Mouse (Mus musculus) erythroid progenitor cell, adult 5-6 weeks (primary cell): ENCODE results near the gene Dpysl5. TPM values are rescaled to one million over a fixed set of nuclear protein-coding genes. Genes with fewer than 3 reads are reported as not detected.
A peak's percentile ranks its signal among the peaks of the same experiment; 100 is the strongest.
"Not testable (repeated sequence)": the region's sequence is repeated elsewhere in the genome, so short reads cannot be mapped to it uniquely, and the experiment has no call there.

Experiments
- ATAC-seq: replicated peaks from 2 replicates; pipeline ENCODE4 v1.8.0; 2016; ENCODE audit warnings: moderate number of reproducible peaks, mild to moderate bottlenecking, moderate TSS enrichment, inconsistent platforms; ENCODE audit not compliant: poor library complexity, low FRiP score, severe bottlenecking
- total RNA-seq, 2 experiments: library from RNA; stranded (forward) in 1 of 2; stranded (reverse) in 1 of 2; fragments of 150-400 nt in 1 of 2; fragments of 186-747, 209-891 nt in 1 of 2; gene quantifications; 2 replicates each; pipeline versions ENCODE4 v1.2.3 to v1.2.4; 2015 to 2017; ENCODE audit warnings: low replicate concordance in 2 of 2

Dpysl5 gene
- total RNA-seq, 2 experiments from 2014 or later, result not detected

GRCm38 (mm10) chr5:30701373-30701772 is 10.0 kb upstream of the Dpysl5 start:
- ATAC-seq, result not testable (repeated sequence)

GRCm38 (mm10) chr5:30701866-30702265 is 9.5 kb upstream of the Dpysl5 start:
- ATAC-seq, result no peak

- ATAC-seq, result 0 out of 2 replicates have a peak, but pooled peaks have one; percentile 58
Observed at GRCm38 (mm10) chr5:30709744-30710383, 1.5 kb upstream of the Dpysl5 start.

- no peak for ATAC-seq
Observed at GRCm38 (mm10) chr5:30710486-30710885, 878 bp upstream of the Dpysl5 start.

- ATAC-seq, result no peak
Observed at GRCm38 (mm10) chr5:30712002-30712390, 632 bp downstream of the Dpysl5 start.

- no peak for ATAC-seq
Observed at GRCm38 (mm10) chr5:30712441-30713298, 1.3 kb downstream of the Dpysl5 start.

- ATAC-seq, result no peak
Observed at GRCm38 (mm10) chr5:30713299-30713675, 1.9 kb downstream of the Dpysl5 start.

DNA sequence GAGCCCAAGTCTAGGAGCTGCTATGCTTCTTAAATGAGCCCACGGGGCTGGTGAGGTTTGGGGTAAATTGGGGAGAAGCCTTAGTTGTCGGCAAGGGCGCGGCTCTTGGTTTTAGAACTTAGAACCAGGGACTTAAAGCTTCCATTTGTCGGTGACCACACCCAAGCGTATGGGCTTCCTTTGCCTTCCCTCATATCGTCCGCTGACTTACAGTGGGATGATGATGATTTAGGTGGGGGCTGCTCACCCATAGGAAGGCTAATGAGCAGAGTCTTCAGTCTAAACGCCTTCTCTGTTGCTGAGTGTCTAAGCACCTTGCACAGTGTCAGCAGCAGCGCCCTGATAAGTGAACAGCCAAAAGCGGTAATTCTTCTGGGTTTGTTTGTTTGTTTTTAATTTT is 2.3 kb downstream of the Dpysl5 start:
- ATAC-seq, result no peak

DNA sequence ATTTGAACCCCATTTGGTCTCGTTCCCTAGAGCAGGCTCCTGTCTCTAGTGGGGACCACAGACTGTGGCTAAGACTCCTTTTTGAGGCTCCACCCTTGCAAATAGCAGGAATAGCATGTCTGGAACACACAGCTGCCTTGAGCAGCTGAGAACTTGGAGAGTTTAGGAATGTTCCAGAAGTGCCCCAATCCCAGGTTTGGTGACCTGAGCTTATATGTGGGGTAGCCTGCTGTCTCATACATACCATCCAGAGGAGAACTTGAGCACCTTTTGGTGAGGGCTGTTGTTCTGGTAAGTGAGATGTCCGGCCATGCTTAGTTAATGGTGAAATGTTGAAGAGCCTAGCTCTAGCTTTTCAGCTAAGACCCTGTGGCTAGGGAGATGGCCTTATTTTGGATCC is 4.9 kb downstream of the Dpysl5 start:
- no peak for ATAC-seq

GRCm38 (mm10) chr5:30717506-30717905 is 6.1 kb downstream of the Dpysl5 start:
- no peak for ATAC-seq

GRCm38 (mm10) chr5:30717991-30718703 is 6.8 kb downstream of the Dpysl5 start:
- no peak for ATAC-seq

- ATAC-seq, result no peak
Observed at GRCm38 (mm10) chr5:30721935-30722334, 10.6 kb downstream of the Dpysl5 start.

- ATAC-seq, result no peak
Observed at GRCm38 (mm10) chr5:30726151-30726693, 14.9 kb downstream of the Dpysl5 start.

GRCm38 (mm10) chr5:30732511-30732910 is 21.1 kb downstream of the Dpysl5 start:
- ATAC-seq, result no peak

- ATAC-seq, result no peak
Observed at GRCm38 (mm10) chr5:30734666-30735065, 23.3 kb downstream of the Dpysl5 start.

DNA sequence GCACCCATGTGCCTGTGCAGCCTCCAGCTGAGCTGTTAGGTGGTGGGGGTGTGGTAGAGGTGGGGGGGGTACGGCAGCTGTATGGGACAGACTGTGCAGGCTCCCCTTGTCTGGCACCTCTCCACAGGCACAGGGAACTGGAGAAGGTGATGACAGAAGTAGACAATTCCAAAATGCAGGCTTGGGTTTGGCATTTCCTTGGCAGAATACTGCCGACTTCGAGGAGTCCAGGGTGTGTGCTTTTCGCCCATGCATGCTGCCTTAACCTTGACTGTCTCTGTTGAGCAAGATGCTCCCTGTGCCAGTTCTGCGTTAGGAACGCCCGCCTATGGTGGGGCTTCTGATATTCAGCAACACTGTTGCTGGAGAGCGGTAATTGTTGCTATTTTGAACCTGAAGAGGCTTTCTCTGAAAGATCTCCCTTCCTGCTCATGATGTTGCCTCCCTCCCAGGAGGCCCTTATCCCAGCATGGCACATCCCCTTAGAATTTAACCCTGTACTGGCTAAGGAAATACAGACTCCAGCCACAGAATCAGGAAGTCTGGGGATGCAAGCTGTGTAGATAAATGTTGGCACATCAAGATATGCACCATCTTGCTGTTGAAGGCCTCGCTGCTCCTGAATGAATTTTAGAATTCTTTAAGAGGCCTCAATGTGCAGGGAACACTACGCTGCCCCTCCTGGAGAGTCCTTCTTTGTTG is 26.9 kb downstream of the Dpysl5 start:
- no peak for ATAC-seq

- ATAC-seq, result no peak
Observed at GRCm38 (mm10) chr5:30739595-30739994, 28.2 kb downstream of the Dpysl5 start.

DNA sequence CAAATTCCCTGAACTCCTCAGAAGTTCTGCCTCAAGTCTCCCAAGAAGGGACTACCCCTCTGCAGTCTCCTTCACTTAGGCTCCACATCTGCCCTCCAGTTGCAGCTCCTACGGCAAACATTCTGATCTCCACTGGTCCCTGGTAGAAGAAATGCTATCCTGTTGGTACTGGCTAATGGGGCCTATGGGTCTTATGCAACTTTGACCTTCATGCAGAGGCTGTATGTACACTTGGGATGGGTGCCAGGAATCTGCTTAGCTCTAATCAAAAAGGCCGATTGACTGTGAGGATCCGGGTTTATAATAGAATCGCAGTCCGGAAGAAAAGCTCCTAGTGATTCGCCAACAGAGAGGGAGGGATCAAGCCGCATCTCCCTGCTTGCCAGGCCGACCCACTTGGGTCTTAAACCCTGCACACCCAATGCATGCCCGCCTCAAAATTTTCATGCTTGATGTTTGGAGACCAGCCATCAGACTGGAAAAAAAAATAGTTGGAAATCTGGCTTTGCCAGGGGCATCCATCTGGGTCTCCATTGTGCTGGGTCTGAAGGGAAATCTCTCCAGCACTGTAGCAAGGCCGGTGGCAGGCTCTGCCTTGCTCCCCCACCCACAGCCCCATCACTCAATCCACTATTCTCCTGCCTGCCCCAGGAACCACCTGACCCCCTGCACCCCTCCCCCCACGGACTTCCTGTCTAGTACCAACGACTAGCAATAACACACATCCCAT is 38.4 kb downstream of the Dpysl5 start:
- ATAC-seq, result no peak

DNA sequence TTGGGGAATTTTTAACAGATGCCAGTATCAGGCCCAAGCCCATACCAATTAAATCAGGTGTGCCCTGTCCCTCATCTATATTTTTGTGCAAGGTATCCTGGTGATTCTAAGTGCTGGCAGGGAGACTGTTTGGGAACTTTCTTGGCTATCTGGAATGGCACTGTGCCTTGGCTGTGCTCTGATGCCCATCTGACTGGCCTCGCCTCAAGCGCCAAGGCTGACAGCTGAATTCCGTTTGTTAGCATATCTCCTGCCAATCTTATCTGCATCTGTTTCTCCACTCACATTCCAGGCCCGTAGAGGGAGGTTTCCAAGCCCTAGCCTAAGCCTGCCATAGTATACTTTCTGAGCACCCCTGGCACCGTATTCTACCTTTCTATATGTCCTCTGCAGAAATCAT is 39.7 kb downstream of the Dpysl5 start:
- ATAC-seq, result no peak
